Mouse (Mus musculus) intestine, postnatal 0 days (tissue): Measurements from ENCODE around the gene Lamtor2. TPM values are rescaled to one million over a fixed set of nuclear protein-coding genes. Genes with fewer than 3 reads are reported as not detected.

ENCODE experiments used
- ATAC-seq: fragments of 200-750 bp; cut with Nextera tagmentation; 2 replicates; pipeline ENCODE4 v1.8.0; 2017; ENCODE audit warnings: mild to moderate bottlenecking, moderate TSS enrichment, moderate library complexity
- H3K27ac ChIP-seq: fragments of 300-500 bp; sonication (generic); 2 replicates; pipeline ENCODE4 v1.5.1; 2014; ENCODE audit warnings: mild to moderate bottlenecking, low read depth, low read length, moderate library complexity
- H3K27me3 ChIP-seq: fragments of 300-500 bp; sonication (generic); replicated peaks from 2 replicates; pipeline ENCODE4 v1.6.1; 2014; ENCODE audit warnings: low read length, mixed read lengths; ENCODE audit not compliant: control insufficient read depth, insufficient read depth
- H3K36me3 ChIP-seq: fragments of 300-500 bp; sonication (generic); 2 replicates; pipeline ENCODE4 v1.6.1; 2014; ENCODE audit warnings: mild to moderate bottlenecking, moderate library complexity; ENCODE audit not compliant: control insufficient read depth, insufficient read depth
- H3K4me1 ChIP-seq: fragments of 300-500 bp; sonication (generic); replicated peaks from 2 replicates; pipeline ENCODE4 v1.6.1; 2014; ENCODE audit warnings: antibody characterized with exemption, low read length, mixed read lengths; ENCODE audit not compliant: control insufficient read depth, insufficient read depth
- H3K4me2 ChIP-seq: fragments of 300-500 bp; sonication (generic); replicated peaks from 2 replicates; pipeline ENCODE4 v1.6.1; 2014; ENCODE audit warnings: low read depth, mild to moderate bottlenecking, moderate library complexity
- H3K4me3 ChIP-seq: fragments of 300-500 bp; sonication (generic); 2 replicates; pipeline ENCODE4 v1.5.1; 2014; ENCODE audit warnings: low read depth, low read length
- H3K9ac ChIP-seq: fragments of 300-500 bp; sonication (generic); 2 replicates; pipeline ENCODE4 v1.6.1; 2014; ENCODE audit warnings: mild to moderate bottlenecking, low read depth, low read length
- H3K9me3 ChIP-seq: fragments of 300-500 bp; sonication (generic); 2 replicates; pipeline ENCODE4 v1.6.1; 2016; ENCODE audit warnings: mixed run types; ENCODE audit not compliant: control insufficient read depth
- CTCF ChIP-seq: sonication (generic); IDR thresholded peaks from 2 replicates; pipeline ENCODE4 v1.5.1; 2016; ENCODE audit warnings: low read depth, mild to moderate bottlenecking, control low read depth, antibody characterized with exemption, moderate library complexity
- WGBS: fragments of 180-500 bp; shearing (Covaris S2); extraction: QIAGEN DNeasy Blood & Tissue Kit; methylation state at CpG from one replicate; pipeline ENCODE4 v1.1.7; 2014; 5-methylcytosine and 5-hydroxymethylcytosine counted together
- microRNA counts: library from miRNA; unstranded; fragments of <30 nt; microRNA quantifications from one replicate; lab custom pipeline; 2016
- microRNA-seq: library from miRNA; unstranded; fragments of <30 nt; microRNA quantifications from one replicate; pipeline ENCODE4, GENCODE M21; 2016
- polyA plus RNA-seq: library from polyadenylated mRNA; unstranded; fragments of >200 nt; fragmentation: Nextera tagmentation; extraction: Ambion mirVana; gene quantifications from 2 replicates; pipeline ENCODE4 v1.2.1, GENCODE M21; 2015

Gene Lamtor2
- polyA plus RNA-seq, 1 experiment from 2014 or later = 171 TPM

- TF ChIP-seq CTCF = no peak
- H3K36me3 ChIP-seq = peaks cover 11% of the 10 kb centered on the region; the same call in 1 of the 2 replicates
- ATAC-seq = no peak
- H3K9ac ChIP-seq = peak overlapping the region; percentile 69; the same call in 1 of the 2 replicates
- H3K9me3 ChIP-seq = no peaks in the 10 kb centered on the region
- no peaks in the 10 kb centered on the region for H3K27me3 ChIP-seq
- peak overlapping the region; percentile 86 for H3K4me2 ChIP-seq
- peaks cover 12% of the 10 kb centered on the region for H3K4me1 ChIP-seq
- 49% methylated on average over 6 of the region's 6 CpGs for WGBS
- H3K27ac ChIP-seq = peak overlapping the region; percentile 54; the same call in 1 of the 2 replicates
- peak overlapping the region; percentile 61 for H3K4me3 ChIP-seq
Measured at GRCm38 (mm10) chr3:88501366-88502030, 51.4 kb downstream of the Lamtor2 start.

GRCm38 (mm10) chr3:88500655-88501365 lies 52.1 kb downstream of the Lamtor2 start:
- H3K27ac ChIP-seq = no peak overlapping the region
- ATAC-seq = no peak
- no peak for TF ChIP-seq CTCF
- WGBS = 41% methylated on average over 4 of the region's 4 CpGs
- H3K4me1 ChIP-seq = peaks cover 12% of the 10 kb centered on the region
- peaks cover 11% of the 10 kb centered on the region; the same call in 1 of the 2 replicates for H3K36me3 ChIP-seq
- H3K9me3 ChIP-seq = no peaks in the 10 kb centered on the region
- H3K27me3 ChIP-seq = no peaks in the 10 kb centered on the region
- H3K4me3 ChIP-seq = peak overlapping the region; percentile 61; the same call in 1 of the 2 replicates
- H3K4me2 ChIP-seq = peak overlapping the region; percentile 86
- no peak overlapping the region for H3K9ac ChIP-seq

- H3K27me3 ChIP-seq = no peaks in the 10 kb centered on the region
- H3K4me3 ChIP-seq = no peak overlapping the region
- WGBS = 78% methylated on average over 7 of the region's 7 CpGs
- H3K9me3 ChIP-seq = no peaks in the 10 kb centered on the region
- no peak for TF ChIP-seq CTCF
- peaks cover 11% of the 10 kb centered on the region; the same call in 1 of the 2 replicates for H3K36me3 ChIP-seq
- no peak overlapping the region for H3K4me2 ChIP-seq
- ATAC-seq = no peak
- no peak overlapping the region for H3K9ac ChIP-seq
- H3K27ac ChIP-seq = no peak overlapping the region
- peaks cover 13% of the 10 kb centered on the region for H3K4me1 ChIP-seq
Measured at GRCm38 (mm10) chr3:88500087-88500486, 52.8 kb downstream of the Lamtor2 start.

MicroRNAs encoded within 50 kb of the gene (microRNA counts, 519-probe panel; counts per million panel counts)
- not detected for microRNA mmu-miR-1905 (lab: Ali Mortazavi, UCI)

Small RNA genes lying within 50 kb of the gene (microRNA-seq; reads per million reads assigned to microRNA genes)
- gene Mir1905 = not detected

Other genes starting within 250 kb of the Lamtor2 start
- gene Glmp, start 228.1 kb downstream of the Lamtor2 start, polyA plus RNA-seq = 589 and 649 TPM in 2 replicates
- gene Tmem79, start 216.9 kb downstream of the Lamtor2 start, polyA plus RNA-seq = 13.5 and 14.0 TPM in 2 replicates
- gene Smg5, start 216.8 kb downstream of the Lamtor2 start, polyA plus RNA-seq = 12.6 and 13.7 TPM in 2 replicates
- 2.3 and 3.3 TPM in 2 replicates for gene Paqr6, start 188.5 kb downstream of the Lamtor2 start, polyA plus RNA-seq
- 72.5 and 81.0 TPM in 2 replicates for gene Bglap3, start 180.3 kb downstream of the Lamtor2 start, polyA plus RNA-seq
- gene Bglap2, start 174.4 kb downstream of the Lamtor2 start, polyA plus RNA-seq = not detected in 2 replicates
- not detected in 2 replicates for gene Bglap, start 168.6 kb downstream of the Lamtor2 start, polyA plus RNA-seq
- gene Pmf1, start 142.7 kb downstream of the Lamtor2 start, polyA plus RNA-seq = 61.2 and 62.5 TPM in 2 replicates
- gene Slc25a44, start 127.9 kb downstream of the Lamtor2 start, polyA plus RNA-seq = 30.4 and 31.7 TPM in 2 replicates
- gene Sema4a, start 91.9 kb downstream of the Lamtor2 start, polyA plus RNA-seq = 93.1 and 101 TPM in 2 replicates
- 92.5 and 96.5 TPM in 2 replicates for gene Lmna, start 43.1 kb downstream of the Lamtor2 start, polyA plus RNA-seq
- gene Mex3a, start 20.7 kb downstream of the Lamtor2 start, polyA plus RNA-seq = 2.8 TPM in 2 replicates
- 79.5 and 89.2 TPM in 2 replicates for gene Rab25, start 4.8 kb downstream of the Lamtor2 start, polyA plus RNA-seq
- gene Ubqln4, start 684 bp upstream of the Lamtor2 start, polyA plus RNA-seq = 17.3 and 19.2 TPM in 2 replicates
- 249 and 268 TPM in 2 replicates for gene Ssr2, start 22.8 kb upstream of the Lamtor2 start, polyA plus RNA-seq
- 21.6 and 22.1 TPM in 2 replicates for gene Arhgef2, start 52.9 kb upstream of the Lamtor2 start, polyA plus RNA-seq
- gene Rxfp4, start 100.1 kb upstream of the Lamtor2 start, polyA plus RNA-seq = not detected in 2 replicates
- 35.7 and 38.6 TPM in 2 replicates for gene Khdc4, start 132.7 kb upstream of the Lamtor2 start, polyA plus RNA-seq
- 48.8 and 50.2 TPM in 2 replicates for gene Rit1, start 163.8 kb upstream of the Lamtor2 start, polyA plus RNA-seq
- 8.6 and 10.1 TPM in 2 replicates for gene Syt11, start 222.1 kb upstream of the Lamtor2 start, polyA plus RNA-seq